Mouse (Mus musculus) macrophage (primary cell): ENCODE data around the gene Spata45. TPM values are rescaled to one million over a fixed set of nuclear protein-coding genes. Genes with fewer than 3 reads are reported as not detected.

Experiments used
- H3K27ac ChIP-seq: fragments of 350-480 bp; formaldehyde crosslinking; 2 replicates; pipeline ENCODE4 v1.9.0; 2021
- H3K36me3 ChIP-seq: fragments of 350-480 bp; formaldehyde crosslinking; 2 replicates; pipeline ENCODE4 v1.9.0; 2021; ENCODE audit errors: inconsistent target
- H3K4me3 ChIP-seq: fragments of 350-480 bp; formaldehyde crosslinking; 2 replicates; pipeline ENCODE4 v1.9.0; 2021; ENCODE audit errors: inconsistent target
- H3K79me2 ChIP-seq: fragments of 350-480 bp; formaldehyde crosslinking; 2 replicates; pipeline ENCODE4 v1.9.0; 2021; ENCODE audit errors: inconsistent target
- WGBS: methylation state at CpG from one replicate; pipeline ENCODE4 v1.1.7; 2026; ENCODE audit warnings: inconsistent platforms; ENCODE audit not compliant: missing documents; 5-methylcytosine and 5-hydroxymethylcytosine counted together
- polyA plus RNA-seq: library from polyadenylated mRNA; stranded (reverse); fragments of 250-400 nt; gene quantifications from 3 replicates; pipeline ENCODE4 v1.2.4, GENCODE M21; 2018; ENCODE audit warnings: inconsistent platforms

Gene Spata45
- polyA plus RNA-seq, 1 experiment from 2014 or later = not detected

GRCm38 (mm10) chr1:191057461-191057860, 21.0 kb downstream of the Spata45 start:
- WGBS = 73% methylated on average over 3 of the region's 3 CpGs

DNA sequence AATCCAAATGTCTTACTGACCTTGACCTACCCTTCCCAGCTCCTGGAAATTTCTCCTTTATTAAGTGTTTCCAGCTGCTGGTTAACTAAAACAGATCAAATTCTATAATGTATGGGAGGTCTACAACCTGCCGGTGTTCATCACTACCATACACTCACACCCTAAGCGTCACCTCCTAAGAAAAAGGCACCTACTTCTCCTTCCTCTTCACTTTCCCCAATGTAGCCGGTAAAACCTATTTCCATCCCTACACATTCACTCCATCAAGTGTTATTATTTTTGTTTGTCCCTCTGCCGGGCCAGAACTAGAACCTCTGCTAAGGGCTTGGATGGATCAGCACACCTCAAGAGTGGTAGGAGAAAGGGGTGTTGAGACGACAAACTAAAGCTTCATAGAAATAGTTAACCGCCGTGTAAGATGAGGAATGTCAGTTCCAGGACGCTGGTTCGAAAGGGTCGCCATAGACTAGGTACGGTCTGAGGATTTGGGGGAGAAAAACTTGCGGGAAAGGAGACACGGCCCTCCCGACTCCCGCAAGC, 25.9 kb downstream of the Spata45 start:
- no peaks in the 10 kb centered on the region for H3K36me3 ChIP-seq
- peaks cover 44% of the 10 kb centered on the region for H3K79me2 ChIP-seq
- H3K4me3 ChIP-seq = peak overlapping the region; percentile 66
- WGBS = 5% methylated on average over 15 of the region's 15 CpGs
- H3K27ac ChIP-seq = peak overlapping the region; percentile 58

More at GRCm38 (mm10) chr1:191057461-191057860, 21.0 kb downstream of the Spata45 start:
- H3K27ac ChIP-seq = no peak overlapping the region
- no peaks in the 10 kb centered on the region for H3K36me3 ChIP-seq
- H3K4me3 ChIP-seq = no peak overlapping the region
- no peaks in the 10 kb centered on the region for H3K79me2 ChIP-seq

- WGBS = under 1% methylated on average over 56 of the region's 56 CpGs
- H3K36me3 ChIP-seq = no peaks in the 10 kb centered on the region
- peak within 1 kb of the TSS; percentile 66 for H3K4me3 ChIP-seq
- peak within 1 kb of the TSS; percentile 58 for H3K27ac ChIP-seq
- H3K79me2 ChIP-seq = peaks cover 49% of the 10 kb centered on the region
These were observed 26.5 kb downstream of the Spata45 start, which contains the start of the genes Tatdn3 and Nsl1 for GRCm38 (mm10) chr1:191062781-191063485. Tatdn3 (minus strand) TSS chr1:191062932. Nsl1 (plus strand) TSS chr1:191063012.

DNA sequence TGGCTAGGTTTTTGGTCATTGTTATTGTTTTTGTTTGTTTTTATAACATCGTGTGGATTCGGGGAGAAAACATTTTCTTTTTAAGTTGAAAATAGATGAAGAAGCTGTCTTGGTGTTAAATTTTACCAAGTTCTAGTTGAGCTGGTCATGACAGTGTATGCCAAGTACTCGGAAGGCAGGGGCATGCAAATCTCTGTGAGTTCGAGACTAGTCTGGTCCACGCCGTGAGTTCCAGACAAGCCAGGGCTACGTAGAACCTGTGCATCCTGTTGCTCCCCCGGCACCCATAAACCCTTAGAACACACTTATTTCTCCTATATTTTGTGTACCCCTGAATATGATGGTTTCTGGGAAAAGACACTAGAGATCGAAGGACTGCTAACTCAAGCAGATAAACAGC, 27.3 kb downstream of the Spata45 start:
- WGBS = 65% methylated on average over 9 of the region's 9 CpGs
- H3K27ac ChIP-seq = peak overlapping the region; percentile 32
- peaks cover 56% of the 10 kb centered on the region for H3K79me2 ChIP-seq
- H3K36me3 ChIP-seq = no peaks in the 10 kb centered on the region
- peak overlapping the region; percentile 66 for H3K4me3 ChIP-seq

DNA sequence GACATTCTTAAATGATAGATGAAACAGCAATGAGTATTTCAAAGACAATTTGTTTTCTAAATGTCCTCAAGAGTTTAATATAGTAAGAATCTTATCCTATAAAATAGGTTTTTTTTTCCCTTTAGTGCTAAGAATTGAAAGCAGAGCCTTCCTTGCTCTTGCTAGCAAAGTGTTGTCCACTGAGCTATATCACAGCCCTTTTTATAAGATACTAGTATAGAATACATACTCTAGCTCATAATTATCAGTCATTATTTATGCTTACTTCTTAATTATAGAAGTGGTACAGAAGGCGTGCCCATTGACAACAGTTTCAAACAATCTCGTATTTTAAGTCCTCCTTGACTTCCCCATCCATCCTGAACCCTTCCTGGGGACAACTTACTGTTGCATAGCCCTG, 28.1 kb downstream of the Spata45 start:
- Histone ChIP-seq H3K27ac (no peak overlapping the region), H3K4me3 (no peak overlapping the region), H3K79me2 (peaks cover 65% of the 10 kb centered on the region), H3K36me3 (no peaks in the 10 kb centered on the region)
- 83% methylated on average over 2 of the region's 2 CpGs for WGBS

- no peak overlapping the region for H3K27ac ChIP-seq
- H3K4me3 ChIP-seq = no peak overlapping the region
- H3K36me3 ChIP-seq = no peaks in the 10 kb centered on the region
- 86% methylated on average over 3 of the region's 4 CpGs for WGBS
- H3K79me2 ChIP-seq = peaks cover 65% of the 10 kb centered on the region
These were observed 28.7 kb downstream of the Spata45 start for GRCm38 (mm10) chr1:191065188-191065587.

GRCm38 (mm10) chr1:191068377-191068776, 31.9 kb downstream of the Spata45 start:
- peaks cover 59% of the 10 kb centered on the region for H3K79me2 ChIP-seq
- no peaks in the 10 kb centered on the region for H3K36me3 ChIP-seq
- WGBS = 87% methylated on average over 5 of the region's 5 CpGs
- no peak overlapping the region for H3K27ac ChIP-seq
- H3K4me3 ChIP-seq = no peak overlapping the region

DNA sequence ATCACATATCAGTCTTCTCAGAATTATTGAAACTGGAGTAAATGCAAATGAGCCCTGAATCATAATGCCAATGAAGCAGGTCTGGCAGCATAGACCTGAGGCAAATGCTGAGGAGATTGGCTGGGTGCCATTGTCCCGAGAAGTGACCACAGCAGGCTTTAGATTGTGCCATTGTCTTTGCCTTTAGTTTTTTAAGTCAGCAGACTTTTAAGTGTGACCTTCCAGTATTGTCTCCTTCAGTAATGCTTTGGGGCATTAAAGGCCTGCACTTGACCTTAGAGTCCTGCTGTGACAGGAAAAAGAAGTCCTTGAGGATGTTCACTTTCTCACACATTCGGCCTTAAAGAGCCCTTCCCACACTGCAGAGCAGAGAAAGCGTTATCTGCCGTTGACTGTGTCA, 33.8 kb downstream of the Spata45 start:
- Histone ChIP-seq H3K79me2 (peaks cover 49% of the 10 kb centered on the region), H3K36me3 (no peaks in the 10 kb centered on the region), H3K27ac (peak overlapping the region; percentile 90; the same call in 1 of the 2 replicates), H3K4me3 (no peak overlapping the region)
- 92% methylated on average over 4 of the region's 4 CpGs for WGBS

GRCm38 (mm10) chr1:191071613-191072012, 35.2 kb downstream of the Spata45 start:
- Histone ChIP-seq H3K79me2 (peaks cover 35% of the 10 kb centered on the region), H3K36me3 (no peaks in the 10 kb centered on the region), H3K27ac (peak overlapping the region; percentile 90), H3K4me3 (no peak overlapping the region)
- 64% methylated on average over 6 of the region's 6 CpGs for WGBS

GRCm38 (mm10) chr1:191072329-191072913, 36.0 kb downstream of the Spata45 start:
- Histone ChIP-seq H3K79me2 (peaks cover 29% of the 10 kb centered on the region), H3K4me3 (no peak overlapping the region), H3K36me3 (no peaks in the 10 kb centered on the region), H3K27ac (peak overlapping the region; percentile 90)
- 73% methylated on average over 16 of the region's 16 CpGs for WGBS

DNA sequence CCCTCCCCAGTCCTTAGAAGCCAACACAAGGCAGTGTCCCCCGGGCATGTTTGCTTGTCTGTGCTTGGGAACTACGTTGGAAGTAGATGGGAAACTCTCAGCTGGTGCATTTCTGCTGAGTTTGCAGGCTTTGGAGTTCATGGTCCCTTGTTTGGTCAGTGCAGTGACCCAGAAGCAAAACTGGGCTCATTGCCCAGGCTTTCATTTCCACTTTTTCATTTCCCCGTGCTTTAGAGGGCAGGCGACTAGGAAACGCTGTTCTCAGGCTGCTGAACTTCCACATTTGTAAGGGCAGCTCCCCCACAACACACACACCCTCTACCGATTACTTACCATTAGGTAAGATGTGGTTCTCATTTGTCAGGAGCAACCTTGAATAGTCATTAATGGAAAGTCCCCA, 36.6 kb downstream of the Spata45 start:
- Histone ChIP-seq H3K4me3 (no peak overlapping the region), H3K27ac (peak overlapping the region; percentile 90), H3K79me2 (peaks cover 27% of the 10 kb centered on the region), H3K36me3 (no peaks in the 10 kb centered on the region)
- WGBS = 3% methylated on average over 6 of the region's 6 CpGs

GRCm38 (mm10) chr1:191073486-191073885, 37.0 kb downstream of the Spata45 start:
- Histone ChIP-seq H3K4me3 (no peak overlapping the region), H3K79me2 (peaks cover 27% of the 10 kb centered on the region), H3K36me3 (no peaks in the 10 kb centered on the region), H3K27ac (peak overlapping the region; percentile 90)
- 69% methylated on average over 4 of the region's 4 CpGs for WGBS

DNA sequence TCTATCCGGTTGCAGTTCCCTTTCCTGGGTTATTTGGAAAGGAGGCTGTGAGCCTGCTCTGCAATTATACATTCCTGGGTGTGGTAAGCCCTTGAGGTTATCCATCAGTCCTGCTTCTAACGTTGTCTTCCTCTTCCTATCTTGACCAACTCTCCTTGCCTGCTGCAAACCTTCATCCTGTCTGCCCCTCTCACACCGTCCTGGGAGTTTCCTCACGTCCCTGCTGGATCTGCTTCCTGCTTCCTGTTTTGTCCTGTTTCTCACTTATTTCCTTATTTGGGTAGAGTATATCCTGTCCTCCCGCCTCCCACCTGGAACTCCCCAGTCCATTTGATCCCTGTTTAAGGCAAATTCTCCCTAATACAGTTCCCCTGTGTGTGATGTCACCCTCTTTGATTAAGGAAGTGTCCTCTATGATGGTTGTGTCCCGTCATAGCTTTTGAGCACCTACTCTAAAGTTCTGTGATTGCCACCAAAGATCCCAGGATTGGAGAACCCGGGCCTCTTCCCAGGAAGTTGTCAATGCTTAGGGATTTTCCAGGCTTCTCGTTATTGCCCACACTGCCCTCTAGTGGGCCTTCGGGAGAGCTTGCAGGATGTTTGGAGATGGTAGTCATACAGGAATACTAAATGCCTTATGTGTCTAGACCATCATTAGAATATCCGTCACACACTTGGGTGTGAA, 38.9 kb downstream of the Spata45 start:
- no peaks in the 10 kb centered on the region for H3K36me3 ChIP-seq
- no peak overlapping the region for H3K4me3 ChIP-seq
- WGBS = 38% methylated on average over 10 of the region's 10 CpGs
- peak overlapping the region; percentile 90 for H3K27ac ChIP-seq
- H3K79me2 ChIP-seq = peaks cover 16% of the 10 kb centered on the region

DNA sequence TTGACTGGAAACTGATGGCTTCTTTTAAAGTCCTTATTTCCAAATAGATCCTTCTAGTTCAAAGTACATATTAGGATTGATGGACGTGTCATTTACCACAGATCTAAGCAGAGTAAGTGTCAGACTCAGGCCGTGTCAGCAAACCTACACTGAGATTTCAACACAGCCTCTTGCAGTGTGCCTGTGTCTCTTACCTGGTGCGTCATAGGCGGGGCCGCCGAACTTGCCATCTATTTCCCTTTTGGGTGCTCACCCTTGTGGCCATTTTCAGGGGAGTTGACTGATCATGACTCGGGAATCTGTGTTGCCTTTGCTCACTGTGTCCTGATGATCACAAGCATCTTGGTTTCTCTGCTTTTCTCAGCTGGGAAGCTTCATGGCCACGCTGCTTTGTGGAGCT, 46.8 kb downstream of the Spata45 start:
- no peak overlapping the region for H3K27ac ChIP-seq
- peaks cover 3% of the 10 kb centered on the region; the same call in 1 of the 2 replicates for H3K79me2 ChIP-seq
- no peaks in the 10 kb centered on the region for H3K36me3 ChIP-seq
- 92% methylated on average over 8 of the region's 8 CpGs for WGBS
- H3K4me3 ChIP-seq = no peak overlapping the region
